Mouse (Mus musculus) kidney, embryonic 16.5 days (tissue): ENCODE results near the gene Vtcn1. TPM values are rescaled to one million over a fixed set of nuclear protein-coding genes. Genes with fewer than 3 reads are reported as not detected.

Experiments
- ATAC-seq: fragments of 200-750 bp; cut with Nextera tagmentation; 2 replicates; pipeline ENCODE4 v1.8.0; 2017; ENCODE audit warnings: moderate TSS enrichment; ENCODE audit not compliant: low FRiP score, low TSS enrichment
- H3K27ac ChIP-seq: fragments of 300-500 bp; sonication (generic); 2 replicates; pipeline ENCODE4 v1.5.1; 2014; ENCODE audit warnings: low read length
- H3K27me3 ChIP-seq: fragments of 300-500 bp; sonication (generic); 2 replicates; pipeline ENCODE4 v1.6.1; 2014; ENCODE audit warnings: low read length, control low read depth, mixed read lengths; ENCODE audit not compliant: insufficient read depth
- H3K36me3 ChIP-seq: fragments of 300-500 bp; sonication (generic); 2 replicates; pipeline ENCODE4 v1.6.1; 2014; ENCODE audit warnings: low read length, control low read depth, mixed read lengths; ENCODE audit not compliant: insufficient read depth
- H3K4me1 ChIP-seq: fragments of 300-500 bp; sonication (generic); 2 replicates; pipeline ENCODE4 v1.6.1; 2014; ENCODE audit warnings: low read length, control low read depth, mixed read lengths; ENCODE audit not compliant: insufficient read depth
- H3K4me2 ChIP-seq: fragments of 300-500 bp; sonication (generic); replicated peaks from 2 replicates; pipeline ENCODE4 v1.6.1; 2014; ENCODE audit warnings: low read depth, low read length
- H3K4me3 ChIP-seq: fragments of 300-500 bp; sonication (generic); 2 replicates; pipeline ENCODE4 v1.5.1; 2014; ENCODE audit warnings: mild to moderate bottlenecking, low read length
- H3K9ac ChIP-seq: fragments of 300-500 bp; sonication (generic); replicated peaks from 2 replicates; pipeline ENCODE4 v1.6.1; 2014; ENCODE audit warnings: low read length
- H3K9me3 ChIP-seq: fragments of 300-500 bp; sonication (generic); 2 replicates; pipeline ENCODE4 v1.6.1; 2016; ENCODE audit warnings: low read length, control low read depth
- WGBS: fragments of 180-500 bp; shearing (Covaris S2); extraction: QIAGEN DNeasy Blood & Tissue Kit; methylation state at CpG from one replicate; pipeline ENCODE4 v1.1.7; 2014; 5-methylcytosine and 5-hydroxymethylcytosine counted together
- polyA plus RNA-seq: library from polyadenylated mRNA; unstranded; fragments of >200 nt; fragmentation: Nextera tagmentation; extraction: Ambion mirVana; gene quantifications from 2 replicates; pipeline ENCODE4 v1.2.1, GENCODE M21; 2015

Vtcn1 gene
- 0.47 and 0.57 TPM in 2 replicates for polyA plus RNA-seq

- Histone ChIP-seq H3K9me3 (no peaks in the 10 kb centered on the region), H3K4me1 (peaks cover 7% of the 10 kb centered on the region), H3K27me3 (no peaks in the 10 kb centered on the region), H3K9ac (no peak within 1 kb of the TSS), H3K4me2 (no peak within 1 kb of the TSS), H3K4me3 (no peak within 1 kb of the TSS), H3K27ac (no peak within 1 kb of the TSS), H3K36me3 (no peaks in the 10 kb centered on the region)
- ATAC-seq = no peak
- WGBS = 43% methylated on average over 6 of the region's 6 CpGs
These were observed at the start of gene Vtcn1 for GRCm38 (mm10) chr3:100825225-100825965. Vtcn1 (plus strand) TSS chr3:100825459.

GRCm38 (mm10) chr3:100776967-100777366, 48.3 kb upstream of the Vtcn1 start:
- H3K27me3 ChIP-seq = no peaks in the 10 kb centered on the region
- 91% methylated on average over 6 of the region's 6 CpGs for WGBS
- H3K4me2 ChIP-seq = no peak overlapping the region
- no peak overlapping the region for H3K27ac ChIP-seq
- no peak overlapping the region for H3K9ac ChIP-seq
- no peaks in the 10 kb centered on the region for H3K9me3 ChIP-seq
- no peak overlapping the region for H3K4me3 ChIP-seq
- no peaks in the 10 kb centered on the region for H3K36me3 ChIP-seq
- H3K4me1 ChIP-seq = peaks cover 12% of the 10 kb centered on the region; the same call in 1 of the 2 replicates
- ATAC-seq = no peak

- Histone ChIP-seq H3K9me3 (no peaks in the 10 kb centered on the region), H3K27me3 (no peaks in the 10 kb centered on the region), H3K4me3 (no peak overlapping the region), H3K9ac (no peak overlapping the region), H3K36me3 (no peaks in the 10 kb centered on the region), H3K27ac (no peak overlapping the region), H3K4me1 (peaks cover 12% of the 10 kb centered on the region; the same call in 1 of the 2 replicates), H3K4me2 (no peak overlapping the region)
- no peak for ATAC-seq
- 80% methylated on average over 4 of the region's 4 CpGs for WGBS
These were observed 47.7 kb upstream of the Vtcn1 start for GRCm38 (mm10) chr3:100777568-100777967.

- H3K27me3 ChIP-seq = no peaks in the 10 kb centered on the region
- H3K9me3 ChIP-seq = no peaks in the 10 kb centered on the region
- no peaks in the 10 kb centered on the region for H3K36me3 ChIP-seq
- H3K9ac ChIP-seq = no peak overlapping the region
- WGBS = 62% methylated on average over 2 of the region's 2 CpGs
- H3K4me2 ChIP-seq = no peak overlapping the region
- 0 out of 2 replicates have a peak, but pooled peaks cover 3% of the 10 kb centered on the region for H3K4me1 ChIP-seq
- H3K4me3 ChIP-seq = no peak overlapping the region
- H3K27ac ChIP-seq = no peak overlapping the region
- ATAC-seq = no peak
These were observed 39.2 kb upstream of the Vtcn1 start for GRCm38 (mm10) chr3:100786076-100786475.

- no peak for ATAC-seq
- 73% methylated on average over 3 of the region's 3 CpGs for WGBS
These were observed 33.6 kb upstream of the Vtcn1 start for GRCm38 (mm10) chr3:100791670-100792069.

GRCm38 (mm10) chr3:100793345-100793744, 31.9 kb upstream of the Vtcn1 start:
- Histone ChIP-seq H3K9me3 (no peaks in the 10 kb centered on the region), H3K4me3 (no peak overlapping the region), H3K27ac (no peak overlapping the region), H3K27me3 (no peaks in the 10 kb centered on the region), H3K4me2 (no peak overlapping the region), H3K9ac (no peak overlapping the region), H3K4me1 (no peaks in the 10 kb centered on the region), H3K36me3 (no peaks in the 10 kb centered on the region)
- ATAC-seq = no peak
- 83% methylated on average over 2 of the region's 2 CpGs for WGBS

More at GRCm38 (mm10) chr3:100791670-100792069, 33.6 kb upstream of the Vtcn1 start:
- Histone ChIP-seq H3K4me3 (no peak overlapping the region), H3K27me3 (no peaks in the 10 kb centered on the region), H3K9ac (no peak overlapping the region), H3K36me3 (no peaks in the 10 kb centered on the region), H3K9me3 (no peaks in the 10 kb centered on the region), H3K27ac (no peak overlapping the region), H3K4me1 (no peaks in the 10 kb centered on the region), H3K4me2 (no peak overlapping the region)

- Histone ChIP-seq H3K27me3 (no peaks in the 10 kb centered on the region), H3K4me1 (no peaks in the 10 kb centered on the region), H3K9ac (no peak overlapping the region), H3K9me3 (no peaks in the 10 kb centered on the region), H3K4me2 (no peak overlapping the region), H3K36me3 (no peaks in the 10 kb centered on the region), H3K4me3 (no peak overlapping the region), H3K27ac (no peak overlapping the region)
- no peak for ATAC-seq
- WGBS = 28% methylated on average over 4 of the region's 4 CpGs
These were observed 28.7 kb upstream of the Vtcn1 start for GRCm38 (mm10) chr3:100796571-100796970.

- no peak for ATAC-seq
These were observed 27.8 kb upstream of the Vtcn1 start for GRCm38 (mm10) chr3:100797166-100798145.

GRCm38 (mm10) chr3:100798872-100799422, 26.3 kb upstream of the Vtcn1 start:
- Histone ChIP-seq H3K9ac (no peak overlapping the region), H3K4me2 (no peak overlapping the region), H3K36me3 (no peaks in the 10 kb centered on the region), H3K4me3 (no peak overlapping the region), H3K9me3 (no peaks in the 10 kb centered on the region), H3K27ac (no peak overlapping the region), H3K4me1 (no peaks in the 10 kb centered on the region), H3K27me3 (no peaks in the 10 kb centered on the region)
- no peak for ATAC-seq
- WGBS = 79% methylated on average over 3 of the region's 3 CpGs

More at GRCm38 (mm10) chr3:100797166-100798145, 27.8 kb upstream of the Vtcn1 start:
- Histone ChIP-seq H3K9ac (no peak overlapping the region), H3K27ac (no peak overlapping the region), H3K9me3 (no peaks in the 10 kb centered on the region), H3K4me3 (no peak overlapping the region), H3K4me1 (no peaks in the 10 kb centered on the region), H3K27me3 (no peaks in the 10 kb centered on the region), H3K36me3 (no peaks in the 10 kb centered on the region), H3K4me2 (no peak overlapping the region)
- 78% methylated on average over 6 of the region's 6 CpGs for WGBS
